Mouse (Mus musculus) intestine, postnatal 0 days (tissue): ENCODE results near the gene Calhm1. TPM values are rescaled to one million over a fixed set of nuclear protein-coding genes. Genes with fewer than 3 reads are reported as not detected.
A peak's percentile ranks its signal among the peaks of the same experiment; 100 is the strongest.

ENCODE experiments used
- ATAC-seq: fragments of 200-750 bp; cut with Nextera tagmentation; 2 replicates; pipeline ENCODE4 v1.8.0; 2017; ENCODE audit warnings: mild to moderate bottlenecking, moderate TSS enrichment, moderate library complexity
- H3K27ac ChIP-seq: fragments of 300-500 bp; sonication (generic); 2 replicates; pipeline ENCODE4 v1.5.1; 2014; ENCODE audit warnings: mild to moderate bottlenecking, low read depth, low read length, moderate library complexity
- H3K27me3 ChIP-seq: fragments of 300-500 bp; sonication (generic); replicated peaks from 2 replicates; pipeline ENCODE4 v1.6.1; 2014; ENCODE audit warnings: low read length, mixed read lengths; ENCODE audit not compliant: control insufficient read depth, insufficient read depth
- H3K36me3 ChIP-seq: fragments of 300-500 bp; sonication (generic); 2 replicates; pipeline ENCODE4 v1.6.1; 2014; ENCODE audit warnings: mild to moderate bottlenecking, moderate library complexity; ENCODE audit not compliant: control insufficient read depth, insufficient read depth
- H3K4me1 ChIP-seq: fragments of 300-500 bp; sonication (generic); replicated peaks from 2 replicates; pipeline ENCODE4 v1.6.1; 2014; ENCODE audit warnings: antibody characterized with exemption, low read length, mixed read lengths; ENCODE audit not compliant: control insufficient read depth, insufficient read depth
- H3K4me2 ChIP-seq: fragments of 300-500 bp; sonication (generic); replicated peaks from 2 replicates; pipeline ENCODE4 v1.6.1; 2014; ENCODE audit warnings: low read depth, mild to moderate bottlenecking, moderate library complexity
- H3K4me3 ChIP-seq: fragments of 300-500 bp; sonication (generic); 2 replicates; pipeline ENCODE4 v1.5.1; 2014; ENCODE audit warnings: low read depth, low read length
- H3K9ac ChIP-seq: fragments of 300-500 bp; sonication (generic); 2 replicates; pipeline ENCODE4 v1.6.1; 2014; ENCODE audit warnings: mild to moderate bottlenecking, low read depth, low read length
- H3K9me3 ChIP-seq: fragments of 300-500 bp; sonication (generic); 2 replicates; pipeline ENCODE4 v1.6.1; 2016; ENCODE audit warnings: mixed run types; ENCODE audit not compliant: control insufficient read depth
- CTCF ChIP-seq: sonication (generic); IDR thresholded peaks from 2 replicates; pipeline ENCODE4 v1.5.1; 2016; ENCODE audit warnings: low read depth, mild to moderate bottlenecking, control low read depth, antibody characterized with exemption, moderate library complexity
- WGBS: fragments of 180-500 bp; shearing (Covaris S2); extraction: QIAGEN DNeasy Blood & Tissue Kit; methylation state at CpG from one replicate; pipeline ENCODE4 v1.1.7; 2014; 5-methylcytosine and 5-hydroxymethylcytosine counted together
- polyA plus RNA-seq: library from polyadenylated mRNA; unstranded; fragments of >200 nt; fragmentation: Nextera tagmentation; extraction: Ambion mirVana; gene quantifications from 2 replicates; pipeline ENCODE4 v1.2.1, GENCODE M21; 2015

Gene Calhm1
- polyA plus RNA-seq, 1 experiment from 2014 or later, result not detected

DNA sequence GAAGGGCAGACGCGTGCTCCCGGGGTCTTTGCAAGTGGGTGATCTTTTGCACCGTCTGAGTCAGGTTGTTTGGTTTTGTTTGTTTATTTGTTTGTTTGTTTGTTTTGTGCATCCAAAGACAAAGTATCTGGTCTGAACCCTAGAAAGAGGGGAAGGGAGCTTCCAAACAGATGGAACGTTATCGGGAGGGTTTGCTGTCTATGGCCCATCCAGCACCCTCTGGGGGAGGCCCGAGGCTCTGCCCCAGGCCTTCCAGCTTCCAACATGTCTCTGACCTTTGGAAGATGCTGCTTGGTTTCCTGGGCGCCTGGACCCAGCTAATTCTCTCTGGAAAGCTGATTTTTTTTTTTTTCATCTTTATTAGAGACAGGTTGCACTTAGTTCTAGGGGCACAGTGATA is 36.0 kb upstream of the Calhm1 start:
- Histone ChIP-seq H3K27me3 (peaks cover 25% of the 10 kb centered on the region), H3K4me3 (no peak overlapping the region), H3K9me3 (no peaks in the 10 kb centered on the region), H3K9ac (no peak overlapping the region), H3K27ac (no peak overlapping the region), H3K36me3 (no peaks in the 10 kb centered on the region), H3K4me1 (0 out of 2 replicates have a peak, but pooled peaks cover 3% of the 10 kb centered on the region), H3K4me2 (peak overlapping the region; percentile 99; the same call in 1 of the 2 replicates)
- no peak for TF ChIP-seq CTCF
- whole genome bisulfite sequencing, result 29% methylated on average over 8 of the region's 8 CpGs
- ATAC-seq, result no peak

DNA sequence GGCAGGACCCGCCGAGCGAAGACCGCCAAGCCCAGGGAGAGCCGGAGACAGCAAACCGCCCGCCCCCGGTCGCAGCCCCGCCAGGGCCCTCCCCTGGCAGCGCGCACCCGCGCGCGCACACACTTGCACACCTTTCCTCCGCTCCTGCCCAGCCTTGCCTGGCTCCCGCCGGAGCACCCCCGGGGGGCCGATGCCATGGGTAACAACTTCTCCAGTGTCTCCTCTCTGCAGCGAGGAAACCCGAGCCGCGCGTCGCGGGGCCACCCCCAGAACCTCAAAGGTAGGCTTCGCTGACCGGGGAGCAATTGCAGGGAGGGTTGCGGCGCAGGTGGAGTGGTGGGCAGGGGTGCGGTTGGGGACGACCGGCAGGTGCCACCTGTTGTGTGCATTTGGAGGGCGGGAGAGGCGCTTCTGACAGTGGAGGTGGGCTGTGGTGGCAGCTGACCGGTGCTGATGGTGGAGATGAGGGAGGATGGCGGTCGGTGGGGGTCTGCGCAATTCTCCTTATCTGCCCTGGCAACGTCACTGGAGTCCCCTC is 35.3 kb upstream of the Calhm1 start:
- Histone ChIP-seq H3K4me1 (0 out of 2 replicates have a peak, but pooled peaks cover 3% of the 10 kb centered on the region), H3K36me3 (no peaks in the 10 kb centered on the region), H3K9ac (peak overlapping the region; percentile 52), H3K9me3 (no peaks in the 10 kb centered on the region), H3K27ac (no peak overlapping the region), H3K27me3 (peaks cover 25% of the 10 kb centered on the region), H3K4me2 (peak overlapping the region; percentile 99), H3K4me3 (peak overlapping the region; percentile 69)
- WGBS, result under 1% methylated on average over 40 of the region's 42 CpGs
- ATAC-seq, result peak; percentile 22; the same call in 1 of the 2 replicates
- TF ChIP-seq CTCF, result no peak

GRCm38 (mm10) chr19:47178431-47179271 is 34.6 kb upstream of the Calhm1 start, which contains the start of gene Neurl1a:
TSS of gene Neurl1a (plus strand) at chr19:47178820.
- Histone ChIP-seq H3K36me3 (no peaks in the 10 kb centered on the region), H3K4me2 (peak within 1 kb of the TSS; percentile 99), H3K4me3 (peak within 1 kb of the TSS; percentile 69), H3K27me3 (peaks cover 25% of the 10 kb centered on the region), H3K27ac (no peak within 1 kb of the TSS), H3K9me3 (no peaks in the 10 kb centered on the region), H3K9ac (peak within 1 kb of the TSS; percentile 52), H3K4me1 (0 out of 2 replicates have a peak, but pooled peaks cover 3% of the 10 kb centered on the region)
- under 1% methylated on average over 95 of the region's 98 CpGs for WGBS
- ATAC-seq, result peak; percentile 60
- TF ChIP-seq CTCF, result no peak

GRCm38 (mm10) chr19:47178001-47178400 is 33.9 kb upstream of the Calhm1 start:
- peaks cover 25% of the 10 kb centered on the region for H3K27me3 ChIP-seq
- peak; percentile 76 for TF ChIP-seq CTCF
- H3K4me3 ChIP-seq, result peak overlapping the region; percentile 69
- 0 out of 2 replicates have a peak, but pooled peaks cover 3% of the 10 kb centered on the region for H3K4me1 ChIP-seq
- 32% methylated on average over 10 of the region's 10 CpGs for WGBS
- H3K9ac ChIP-seq, result no peak overlapping the region
- H3K36me3 ChIP-seq, result no peaks in the 10 kb centered on the region
- H3K9me3 ChIP-seq, result no peaks in the 10 kb centered on the region
- ATAC-seq, result no peak
- H3K27ac ChIP-seq, result no peak overlapping the region
- peak overlapping the region; percentile 99 for H3K4me2 ChIP-seq

GRCm38 (mm10) chr19:47176916-47177505 is 33.0 kb upstream of the Calhm1 start:
- TF ChIP-seq CTCF, result no peak
- ATAC-seq, result no peak

DNA sequence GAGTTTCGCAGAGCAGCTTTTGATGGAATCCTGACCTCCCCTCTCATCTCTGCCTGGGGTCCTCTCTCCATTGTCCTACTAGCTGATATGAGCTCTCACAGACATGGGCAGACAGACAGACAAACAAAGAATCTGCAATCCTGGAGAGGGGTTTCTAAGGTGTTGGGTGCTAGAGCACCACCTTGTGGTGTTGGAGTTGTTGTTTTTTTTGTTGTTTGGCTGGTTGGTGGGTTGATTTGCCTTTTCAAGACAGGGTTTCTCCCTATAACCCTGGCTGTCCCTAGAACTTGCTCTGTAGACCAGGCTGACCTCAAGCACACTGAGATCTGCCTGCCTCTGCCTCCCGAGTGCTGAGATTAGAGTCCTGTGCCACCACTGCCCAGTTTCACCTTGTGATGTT is 31.4 kb upstream of the Calhm1 start:
- no peak overlapping the region for H3K27ac ChIP-seq
- 0 out of 2 replicates have a peak, but pooled peaks cover 3% of the 10 kb centered on the region for H3K4me1 ChIP-seq
- no peaks in the 10 kb centered on the region for H3K9me3 ChIP-seq
- H3K4me3 ChIP-seq, result no peak overlapping the region
- no peaks in the 10 kb centered on the region for H3K36me3 ChIP-seq
- no peak for ATAC-seq
- H3K9ac ChIP-seq, result no peak overlapping the region
- TF ChIP-seq CTCF, result peak; percentile 49
- H3K27me3 ChIP-seq, result peaks cover 25% of the 10 kb centered on the region
- 72% methylated on average over 2 of the region's 2 CpGs for WGBS
- no peak overlapping the region for H3K4me2 ChIP-seq

More at GRCm38 (mm10) chr19:47176916-47177505, 33.0 kb upstream of the Calhm1 start:
- peaks cover 25% of the 10 kb centered on the region for H3K27me3 ChIP-seq
- no peaks in the 10 kb centered on the region for H3K36me3 ChIP-seq
- no peak overlapping the region for H3K4me2 ChIP-seq
- 0 out of 2 replicates have a peak, but pooled peaks cover 3% of the 10 kb centered on the region for H3K4me1 ChIP-seq
- H3K9me3 ChIP-seq, result no peaks in the 10 kb centered on the region
- H3K27ac ChIP-seq, result no peak overlapping the region
- no peak overlapping the region for H3K9ac ChIP-seq
- 73% methylated on average over 2 of the region's 2 CpGs for WGBS
- H3K4me3 ChIP-seq, result no peak overlapping the region
